Mouse (Mus musculus) forebrain, postnatal 0 days (tissue): ENCODE measurements around the gene Sufu. TPM values are rescaled to one million over a fixed set of nuclear protein-coding genes. Genes with fewer than 3 reads are reported as not detected.
A peak's percentile ranks its signal among the peaks of the same experiment; 100 is the strongest.

Source experiments
- ATAC-seq: fragments of 200-750 bp; cut with Nextera tagmentation; 2 replicates; pipeline ENCODE4 v1.8.0; 2017; ENCODE audit warnings: mild to moderate bottlenecking, moderate library complexity
- DNase-seq: peaks from one replicate; pipeline ENCODE4 v3.0.0-alpha.2; 2015
- H3K27ac ChIP-seq: fragments of 300-500 bp; sonication (generic); 2 replicates; pipeline ENCODE4 v1.5.1; 2014; ENCODE audit warnings: low read depth, mild to moderate bottlenecking, antibody characterized with exemption, low read length, moderate library complexity, mixed read lengths
- H3K27me3 ChIP-seq: fragments of 300-500 bp; sonication (generic); 2 replicates; pipeline ENCODE4 v1.6.1; 2014; ENCODE audit warnings: mild to moderate bottlenecking, low read length, mixed read lengths; ENCODE audit not compliant: insufficient read depth
- H3K36me3 ChIP-seq: fragments of 300-500 bp; sonication (generic); 2 replicates; pipeline ENCODE4 v1.6.1; 2014; ENCODE audit warnings: mild to moderate bottlenecking, moderate library complexity; ENCODE audit not compliant: insufficient read depth
- H3K4me1 ChIP-seq: fragments of 300-500 bp; sonication (generic); 2 replicates; pipeline ENCODE4 v1.6.1; 2014; ENCODE audit warnings: antibody characterized with exemption; ENCODE audit not compliant: insufficient read depth
- H3K4me2 ChIP-seq: fragments of 300-500 bp; sonication (generic); 2 replicates; pipeline ENCODE4 v1.6.1; 2014; ENCODE audit warnings: low read depth, mild to moderate bottlenecking, moderate library complexity
- H3K4me3 ChIP-seq: fragments of 300-500 bp; sonication (generic); 2 replicates; pipeline ENCODE4 v1.5.1; 2014; ENCODE audit warnings: low read depth, low read length, mixed read lengths
- H3K9ac ChIP-seq: fragments of 300-500 bp; sonication (generic); 2 replicates; pipeline ENCODE4 v1.6.1; 2014; ENCODE audit warnings: mild to moderate bottlenecking
- H3K9me3 ChIP-seq: fragments of 300-500 bp; sonication (generic); 2 replicates; pipeline ENCODE4 v1.6.1; 2016; ENCODE audit warnings: low read length
- CTCF ChIP-seq: sonication (generic); IDR thresholded peaks from 2 replicates; pipeline ENCODE4 v1.5.1; 2016; ENCODE audit warnings: antibody characterized with exemption, control low read depth, low read depth
- WGBS: fragments of 180-500 bp; shearing (Covaris S2); extraction: QIAGEN DNeasy Blood & Tissue Kit; methylation state at CpG from one replicate; pipeline ENCODE4 v1.1.7; 2014; 5-methylcytosine and 5-hydroxymethylcytosine counted together
- polyA plus RNA-seq: library from polyadenylated mRNA; unstranded; fragments of >200 nt; fragmentation: Nextera tagmentation; extraction: Ambion mirVana; gene quantifications from 2 replicates; pipeline ENCODE4 v1.2.1, GENCODE M21; 2015
- total RNA-seq: library from RNA; depleted of rRNA; stranded (reverse); fragments of >200 nt; gene quantifications from 2 replicates; pipeline ENCODE4 v1.2.3, GENCODE M21; 2014

The Sufu gene
- total and polyA plus RNA-seq, 2 experiments from 2014 or later, result 13.1 to 17.7 TPM

DNA sequence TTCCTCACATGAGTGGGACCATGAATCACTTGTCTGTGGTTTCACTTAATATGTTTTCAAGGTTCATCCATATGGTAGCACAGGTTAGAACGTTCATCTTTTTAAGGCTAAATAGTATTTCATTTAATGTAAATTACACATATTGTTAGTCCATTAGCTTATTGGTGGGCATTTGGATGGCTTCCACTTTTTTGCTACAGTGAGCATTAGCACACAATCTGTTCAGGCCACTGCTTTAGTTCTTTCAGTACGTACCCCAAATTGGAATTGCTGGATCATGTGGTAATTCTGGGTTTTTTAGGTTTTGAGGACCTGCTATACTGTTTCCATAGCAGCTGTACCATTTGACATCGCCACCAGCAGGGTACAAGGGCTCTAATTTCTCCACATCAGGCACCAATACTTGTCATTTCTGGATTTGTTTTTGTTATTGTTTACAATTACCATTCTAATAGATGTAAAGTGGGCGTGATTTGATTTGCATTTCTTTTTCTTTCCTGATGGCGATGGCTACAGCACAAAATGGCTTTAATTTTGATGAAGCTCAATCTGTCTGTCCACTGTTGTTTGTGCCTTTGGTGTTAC is 49.8 kb downstream of the Sufu start:
- no peak for DNase-seq

DNA sequence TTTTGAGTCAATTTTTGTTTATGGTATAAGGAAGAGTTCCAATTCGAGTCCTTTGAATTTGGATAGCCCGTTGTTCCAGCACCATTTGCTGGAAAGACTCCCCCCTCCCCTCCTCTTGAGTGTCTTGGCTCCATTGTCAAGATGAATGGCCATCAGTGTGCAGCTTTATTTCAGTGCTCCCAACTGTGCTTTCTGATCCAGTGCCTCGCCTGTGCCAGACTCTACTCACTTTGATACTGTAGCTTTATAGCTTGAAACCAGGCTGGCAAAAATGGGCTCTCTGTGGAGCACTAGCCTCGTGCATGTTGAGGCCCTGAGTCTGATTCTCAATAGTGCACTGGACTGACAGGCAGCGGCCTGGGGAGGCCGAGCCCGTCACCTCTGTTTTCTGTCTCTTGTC is 50.4 kb downstream of the Sufu start:
- ATAC-seq (peak; percentile 54; the same call in 1 of the 2 replicates), DNase-seq (peak; percentile 49)
- no peak overlapping the region for H3K9ac ChIP-seq
- H3K9me3 ChIP-seq, result no peaks in the 10 kb centered on the region
- 0 out of 2 replicates have a peak overlapping the region, but pooled peaks have one; percentile 17 for H3K27ac ChIP-seq
- no peaks in the 10 kb centered on the region; the same call in 1 of the 2 replicates for H3K36me3 ChIP-seq
- H3K4me3 ChIP-seq, result no peak overlapping the region
- no peak overlapping the region for H3K4me2 ChIP-seq
- H3K27me3 ChIP-seq, result no peaks in the 10 kb centered on the region
- no peaks in the 10 kb centered on the region for H3K4me1 ChIP-seq
- TF ChIP-seq CTCF, result no peak
- 14% methylated on average over 7 of the region's 7 CpGs for WGBS

More for the DNA sequence above, 49.8 kb downstream of the Sufu start:
- Histone ChIP-seq H3K9me3 (no peaks in the 10 kb centered on the region), H3K4me3 (no peak overlapping the region), H3K27me3 (no peaks in the 10 kb centered on the region), H3K4me1 (no peaks in the 10 kb centered on the region), H3K9ac (no peak overlapping the region), H3K27ac (0 out of 2 replicates have a peak overlapping the region, but pooled peaks have one; percentile 17), H3K36me3 (no peaks in the 10 kb centered on the region; the same call in 1 of the 2 replicates), H3K4me2 (no peak overlapping the region)
- no peak for TF ChIP-seq CTCF
- 25% methylated on average over 5 of the region's 5 CpGs for WGBS
- no peak for ATAC-seq

DNA sequence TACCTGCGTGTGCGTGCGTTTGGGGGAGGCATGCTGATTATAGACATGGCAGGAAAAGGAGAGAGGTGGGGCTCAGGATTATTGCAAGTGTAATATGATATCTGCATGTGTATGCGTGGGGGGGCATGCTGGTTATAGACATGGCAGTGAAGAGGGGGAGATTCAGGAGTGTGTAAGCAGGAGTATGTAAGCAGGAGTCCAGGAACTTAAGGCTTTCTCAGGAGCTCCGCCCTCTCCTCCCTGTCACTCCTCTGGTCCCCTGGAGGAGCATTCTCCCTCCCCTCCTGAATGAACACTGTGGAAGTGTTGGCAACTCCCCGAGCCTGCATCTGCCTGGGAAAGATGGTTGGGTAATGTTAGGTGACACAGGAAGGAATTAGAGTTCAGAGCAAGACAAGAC is 51.2 kb downstream of the Sufu start:
- Histone ChIP-seq H3K27ac (no peak overlapping the region), H3K4me1 (no peaks in the 10 kb centered on the region), H3K9ac (no peak overlapping the region), H3K4me3 (no peak overlapping the region), H3K4me2 (no peak overlapping the region), H3K9me3 (no peaks in the 10 kb centered on the region), H3K36me3 (no peaks in the 10 kb centered on the region; the same call in 1 of the 2 replicates), H3K27me3 (no peaks in the 10 kb centered on the region)
- DNase-seq (no peak), ATAC-seq (no peak)
- TF ChIP-seq CTCF, result no peak
- 34% methylated on average over 6 of the region's 6 CpGs for WGBS

DNA sequence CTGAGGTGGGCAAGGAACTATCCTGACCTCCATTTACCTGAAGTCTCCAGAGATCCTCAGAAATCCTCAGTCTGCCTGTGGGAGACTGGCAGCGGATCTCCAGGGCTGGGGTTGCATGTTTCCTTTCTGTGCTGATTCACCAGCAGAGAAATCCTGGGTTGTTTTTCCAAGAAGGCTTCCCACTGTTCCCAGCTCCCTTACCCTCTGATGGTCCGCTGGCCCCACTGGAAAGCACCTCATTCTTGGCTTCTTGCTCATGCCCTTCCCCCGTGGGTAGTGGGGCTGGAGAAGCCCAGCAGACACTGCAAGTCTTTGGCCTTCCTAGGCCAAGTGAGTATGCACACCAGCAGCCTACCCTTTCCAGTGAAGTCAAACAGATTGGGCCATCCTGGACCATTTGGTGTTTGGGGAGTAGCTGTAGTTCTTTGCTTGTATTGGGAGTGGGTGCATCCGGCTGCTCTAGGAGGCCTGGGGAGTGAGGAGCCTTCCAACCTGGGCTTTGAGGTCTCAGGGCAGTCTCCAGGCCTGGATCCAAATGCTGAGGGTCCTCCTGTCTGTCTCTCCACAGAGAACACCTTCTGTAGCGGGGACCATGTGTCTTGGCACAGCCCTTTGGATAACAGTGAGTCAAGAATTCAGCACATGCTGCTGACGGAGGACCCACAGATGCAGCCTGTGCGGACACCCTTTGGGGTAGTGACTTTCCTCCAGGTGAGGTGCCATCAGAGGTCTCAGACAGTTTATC is 52.7 kb downstream of the Sufu start:
- no peak overlapping the region for H3K4me2 ChIP-seq
- H3K9ac ChIP-seq, result no peak overlapping the region
- no peaks in the 10 kb centered on the region for H3K9me3 ChIP-seq
- H3K4me1 ChIP-seq, result no peaks in the 10 kb centered on the region
- no peak for TF ChIP-seq CTCF
- H3K27ac ChIP-seq, result no peak overlapping the region
- peaks cover 9% of the 10 kb centered on the region for H3K36me3 ChIP-seq
- DNase-seq (no peak), ATAC-seq (no peak)
- no peaks in the 10 kb centered on the region for H3K27me3 ChIP-seq
- 82% methylated on average over 7 of the region's 7 CpGs for WGBS
- no peak overlapping the region for H3K4me3 ChIP-seq

DNA sequence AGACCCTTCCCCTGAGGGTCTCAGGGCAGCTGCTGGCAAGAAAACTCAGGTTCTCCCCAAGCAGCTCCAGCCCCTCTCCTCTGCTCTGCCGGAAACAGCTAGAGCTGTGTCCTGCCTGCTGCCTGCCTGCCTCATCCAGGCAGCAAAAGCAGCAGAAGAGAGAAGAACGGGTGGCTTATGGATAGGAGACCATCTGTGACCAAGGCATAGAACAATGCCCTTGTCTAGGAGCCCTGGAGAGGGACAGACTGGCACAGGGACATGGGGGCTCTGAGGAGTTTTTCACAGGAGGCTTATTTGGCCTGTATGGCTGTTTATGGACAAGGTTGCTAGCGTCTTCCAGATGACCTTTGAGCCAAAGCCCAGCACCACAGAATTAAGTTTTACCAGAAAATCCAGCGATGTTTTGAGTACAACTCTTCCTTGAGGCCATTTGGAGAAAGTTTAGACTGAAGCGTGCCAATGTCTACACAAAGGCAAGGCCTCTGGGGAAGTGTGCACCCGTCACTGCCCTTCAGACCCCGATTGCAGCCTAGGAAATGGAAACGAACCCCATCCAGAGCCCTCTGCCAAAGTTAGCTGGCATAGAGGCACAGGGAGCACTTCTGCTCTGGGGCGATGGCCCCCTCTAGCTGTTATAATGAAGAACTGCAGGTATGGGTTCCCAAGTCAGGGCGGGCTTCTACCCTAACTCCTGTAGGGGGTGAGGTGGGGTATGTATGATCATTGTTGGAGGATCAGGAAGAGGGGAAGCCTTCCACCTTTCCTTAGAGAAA is 55.5 kb downstream of the Sufu start:
- H3K36me3 ChIP-seq, result peaks cover 15% of the 10 kb centered on the region
- H3K27ac ChIP-seq, result peak overlapping the region; percentile 17; the same call in 1 of the 2 replicates
- peak; percentile 84 for ATAC-seq
- no peaks in the 10 kb centered on the region for H3K4me1 ChIP-seq
- H3K4me2 ChIP-seq, result no peak overlapping the region
- no peaks in the 10 kb centered on the region for H3K9me3 ChIP-seq
- 23% methylated on average over 10 of the region's 10 CpGs for WGBS
- TF ChIP-seq CTCF, result peak; percentile 87
- peak; percentile 80 for DNase-seq
- H3K9ac ChIP-seq, result no peak overlapping the region
- H3K27me3 ChIP-seq, result no peaks in the 10 kb centered on the region
- H3K4me3 ChIP-seq, result no peak overlapping the region

DNA sequence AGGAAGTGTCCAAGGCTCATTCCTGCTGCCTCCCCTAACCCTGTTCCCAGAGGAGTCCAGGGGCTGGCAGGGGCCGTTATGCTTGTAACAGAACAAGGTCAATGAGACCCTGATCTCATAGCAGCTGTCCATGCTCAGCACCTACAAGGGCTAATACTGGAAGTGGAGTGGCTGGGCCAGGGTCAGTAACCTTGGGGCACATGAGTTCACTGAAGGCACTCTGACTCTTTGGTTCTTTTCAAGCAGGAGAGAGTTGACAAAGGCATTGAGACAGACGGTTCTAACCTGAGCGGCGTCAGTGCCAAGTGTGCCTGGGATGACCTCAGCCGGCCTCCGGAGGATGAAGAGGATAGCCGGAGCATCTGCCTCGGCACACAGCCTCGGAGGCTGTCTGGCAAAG is 56.2 kb downstream of the Sufu start:
- Histone ChIP-seq H3K9ac (no peak overlapping the region), H3K4me3 (no peak overlapping the region), H3K4me2 (no peak overlapping the region), H3K9me3 (no peaks in the 10 kb centered on the region), H3K27ac (no peak overlapping the region), H3K36me3 (peaks cover 18% of the 10 kb centered on the region), H3K4me1 (no peaks in the 10 kb centered on the region), H3K27me3 (no peaks in the 10 kb centered on the region)
- no peak for TF ChIP-seq CTCF
- ATAC-seq (no peak), DNase-seq (no peak)
- 91% methylated on average over 9 of the region's 9 CpGs for WGBS
